Mouse (Mus musculus) CD4-positive, CD25-positive, alpha-beta regulatory T cell, adult 9 weeks (primary cell): Measurements from ENCODE around the gene Wbp2. TPM values are rescaled to one million over a fixed set of nuclear protein-coding genes. Genes with fewer than 3 reads are reported as not detected.

Source experiments
- polyA plus RNA-seq: library from polyadenylated mRNA; unstranded; fragments of 100-300 nt; shearing (Covaris generic); gene quantifications from one replicate; pipeline ENCODE4 v1.2.1, GENCODE M21; 2017

The Wbp2 gene
- 227 TPM for polyA plus RNA-seq

DNA sequence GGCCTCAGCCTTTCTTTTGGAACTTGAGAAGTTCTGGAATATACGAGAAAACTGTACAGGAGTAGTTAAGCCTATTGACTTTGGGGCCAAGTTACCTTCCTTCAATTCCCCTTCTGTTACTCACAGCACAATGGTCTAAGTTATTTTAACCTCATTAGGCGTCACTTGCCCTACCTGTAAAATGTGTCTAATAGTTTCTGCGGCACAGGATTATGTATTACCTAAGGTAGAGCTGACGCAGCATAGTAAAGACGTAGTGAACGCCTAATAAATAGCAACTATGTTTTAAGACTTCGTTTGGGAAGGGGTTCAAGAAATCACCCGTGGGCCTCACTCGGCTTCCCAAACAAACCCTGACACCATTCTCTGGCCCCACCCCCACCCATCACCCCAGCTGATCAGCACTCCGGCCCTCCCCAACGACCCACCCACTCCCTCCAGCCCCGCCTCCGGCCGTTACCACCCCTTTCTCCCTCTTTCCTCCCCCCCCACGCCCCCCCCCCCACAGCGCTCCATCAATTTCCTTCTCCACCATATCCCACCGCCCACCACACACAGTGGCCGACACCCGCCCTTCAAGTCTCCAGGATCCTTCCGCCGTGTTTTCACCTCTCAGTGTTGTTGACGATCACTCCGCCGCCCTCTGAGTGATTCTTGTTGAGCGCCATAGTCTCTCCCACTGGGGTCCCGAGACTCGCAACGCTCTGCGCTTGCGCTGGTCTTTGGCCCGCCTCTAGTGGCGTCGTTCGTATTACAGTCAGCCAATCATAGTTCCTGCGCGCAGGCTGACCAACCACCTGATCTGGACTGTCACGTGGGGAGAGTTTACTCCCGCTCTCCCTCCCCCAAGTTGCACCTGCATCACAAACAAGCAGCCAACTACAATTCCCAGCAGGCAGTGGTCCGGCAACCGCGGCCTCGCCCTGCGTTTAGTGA is at the start of gene Wbp2:
Gene Wbp2 (minus strand): TSS at position 738 of the 936 bp plus-strand sequence.

DNA sequence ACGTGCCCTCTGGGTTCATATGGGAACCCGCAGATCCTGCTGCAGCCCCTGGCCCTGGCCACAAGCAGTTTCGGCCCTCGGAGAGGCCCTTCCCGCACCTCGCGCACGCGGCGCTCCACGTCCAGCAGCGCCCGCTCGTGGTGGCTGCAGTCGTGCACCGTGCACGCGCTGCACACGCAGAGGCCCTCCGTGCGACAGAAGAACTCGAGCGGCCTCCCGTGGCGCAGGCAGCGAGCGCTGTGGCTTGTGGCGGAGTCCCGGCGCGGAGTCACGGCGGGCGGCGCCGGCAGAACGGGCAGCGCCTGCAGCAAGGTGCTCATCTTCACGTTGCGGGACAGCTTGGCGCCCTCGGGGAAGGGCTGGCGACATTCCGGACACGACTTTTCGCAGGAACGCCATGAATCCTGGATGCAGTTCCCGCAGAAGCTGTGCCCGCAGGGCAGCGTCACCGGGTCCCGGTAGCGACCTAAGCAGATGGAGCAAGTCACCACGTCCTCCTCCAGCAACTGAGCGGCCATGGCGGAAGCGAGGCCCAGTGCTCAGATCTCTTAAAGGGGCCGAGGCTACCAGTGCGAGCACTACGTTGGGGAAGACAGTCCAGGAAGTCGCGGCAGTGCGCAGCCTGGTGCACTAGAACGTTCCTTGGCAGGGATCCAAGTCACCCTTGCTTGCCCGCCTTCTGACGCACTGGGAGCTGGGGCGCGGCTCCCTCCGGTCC is 43.9 kb upstream of the Wbp2 start, which contains the start of gene Trim65:
Gene Trim65 (minus strand): TSS at position 641 of the 718 bp plus-strand sequence.

DNA sequence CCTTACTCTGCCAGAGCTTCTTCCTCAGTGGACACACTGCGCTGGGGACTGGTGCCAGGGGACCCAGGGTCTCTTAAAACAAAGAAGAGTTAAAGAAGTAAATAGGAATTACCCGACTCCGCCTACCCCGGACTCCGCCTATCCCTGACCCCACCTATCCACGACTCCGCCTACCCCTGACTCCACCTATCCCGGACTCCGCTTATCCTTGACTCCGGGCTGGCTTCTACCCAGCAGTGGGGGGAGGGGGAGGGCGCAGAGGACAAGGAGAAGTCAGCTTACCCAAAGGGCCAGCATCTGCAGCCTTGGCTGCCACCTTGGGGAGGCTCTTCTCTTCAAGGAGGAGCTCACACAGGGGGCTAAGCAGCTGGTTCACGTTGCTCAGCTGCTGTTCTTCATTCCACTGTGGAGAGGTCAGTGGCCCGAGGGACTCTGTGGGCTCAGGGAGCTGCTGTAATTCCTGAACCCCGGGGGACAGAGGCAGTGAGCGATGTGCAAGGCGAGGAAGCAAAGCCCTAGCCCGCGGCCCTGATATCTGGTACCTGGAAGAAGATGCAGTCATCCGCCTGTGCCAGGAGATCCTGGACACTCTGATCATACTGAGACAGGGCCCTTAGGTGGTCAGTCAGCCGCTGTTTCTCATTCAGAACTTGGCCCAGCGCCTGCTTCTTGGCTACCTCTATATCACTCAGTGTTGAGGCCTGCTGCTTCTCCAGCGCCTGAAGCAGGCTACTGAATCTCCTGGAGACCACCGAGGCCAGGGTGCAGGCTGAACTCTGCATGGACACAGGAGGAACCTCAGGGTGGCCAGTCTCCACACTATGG is 40.6 kb upstream of the Wbp2 start, which contains the start of gene Trim47:
Gene Trim47 (minus strand): TSS at position 55 of the 825 bp plus-strand sequence.

DNA sequence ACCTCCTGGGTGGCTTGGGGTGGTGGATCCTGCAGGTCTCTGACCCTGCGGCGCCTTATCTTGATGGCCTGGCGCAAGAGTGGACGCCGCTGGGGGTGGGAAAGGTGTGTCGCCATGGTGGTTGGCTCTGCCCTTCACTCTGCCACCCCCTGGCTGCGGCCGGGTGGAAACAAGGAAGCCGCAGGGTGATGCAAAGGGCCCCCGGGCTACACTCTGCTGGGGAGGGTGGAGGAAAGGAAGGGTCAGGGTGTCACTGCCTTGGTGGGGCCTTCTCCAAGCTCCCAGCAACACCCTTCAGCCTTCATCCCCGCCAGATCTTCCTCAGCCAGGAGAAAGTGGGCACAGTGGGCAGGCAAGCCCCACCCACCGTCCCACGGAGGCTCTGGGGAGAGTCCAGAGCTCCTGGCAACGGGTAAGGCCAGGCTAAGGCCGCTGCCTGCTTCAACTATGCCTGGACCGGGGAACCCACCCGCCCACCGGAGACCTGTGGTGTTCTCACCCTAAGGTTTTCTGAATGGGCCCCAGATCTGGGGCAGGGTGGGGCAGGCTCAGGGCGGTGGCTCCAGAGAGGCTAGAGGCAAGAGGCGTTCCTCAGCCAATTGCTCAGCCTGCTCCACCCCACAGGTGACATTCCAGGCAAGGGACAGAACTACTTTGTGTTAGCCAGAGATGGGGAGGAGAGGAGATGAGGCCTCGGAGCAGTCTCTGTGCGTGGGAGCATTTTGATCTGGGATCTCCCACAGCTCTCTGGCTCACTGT is 9.2 kb downstream of the Wbp2 start, which contains the start of gene Unc13d:
Gene Unc13d (minus strand): TSS at position 516 of the 759 bp plus-strand sequence.

DNA sequence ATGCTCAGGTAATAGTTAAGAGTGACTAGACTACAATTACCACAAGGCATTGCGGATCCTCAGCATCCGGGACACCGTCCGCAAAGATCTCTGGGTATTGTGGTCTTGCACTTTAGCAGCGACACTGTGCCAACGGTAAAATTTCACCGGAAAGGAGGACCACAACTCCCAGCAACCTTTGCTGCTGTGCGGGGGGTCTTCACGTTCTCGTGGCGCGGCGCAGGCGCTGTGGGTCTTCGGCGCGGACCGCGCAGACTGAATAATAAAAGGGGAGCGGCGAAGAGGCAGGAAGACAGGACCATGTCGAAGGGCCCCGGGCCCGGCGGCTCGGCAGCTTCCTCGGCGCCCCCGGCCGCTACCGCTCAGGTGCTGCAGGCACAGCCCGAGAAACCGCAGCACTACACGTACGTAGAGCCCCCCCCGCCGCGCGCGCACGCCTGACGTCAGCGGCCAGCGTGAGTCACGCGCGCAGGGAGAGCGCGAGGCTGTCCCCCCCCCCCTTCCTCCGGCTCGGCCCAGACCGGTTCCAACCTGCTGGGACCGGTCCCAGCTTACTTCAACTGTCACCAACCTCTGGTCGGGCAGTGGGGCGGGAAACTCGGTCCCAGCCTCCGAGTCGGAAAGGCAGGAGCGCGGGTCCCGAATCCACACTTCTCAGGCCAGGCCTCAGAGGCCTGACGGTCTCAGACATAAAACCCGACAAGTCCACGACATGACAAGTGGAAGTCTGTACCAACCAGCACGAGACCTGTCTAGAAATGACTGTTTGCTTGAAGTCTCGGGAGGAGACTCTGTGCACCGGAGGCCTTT is 56.5 kb downstream of the Wbp2 start, which contains the start of gene Unk:
Gene Unk (plus strand): TSS at position 235 of the 810 bp plus-strand sequence.

Other genes starting within 250 kb of the Wbp2 start
- 0.24 TPM for gene Myo15b, start 228.6 kb downstream of the Wbp2 start, polyA plus RNA-seq
- 0.38 TPM for gene Smim5, start 187.0 kb downstream of the Wbp2 start, polyA plus RNA-seq
- gene Smim6, start 175.0 kb downstream of the Wbp2 start, polyA plus RNA-seq, result 0.86 TPM
- 48.9 TPM for gene Sap30bp, start 153.7 kb downstream of the Wbp2 start, polyA plus RNA-seq
- gene Recql5, start 153.5 kb downstream of the Wbp2 start, polyA plus RNA-seq, result 23.0 TPM
- 0.07 TPM for gene Itgb4, start 112.3 kb downstream of the Wbp2 start, polyA plus RNA-seq
- 40.7 TPM for gene Galk1, start 74.3 kb downstream of the Wbp2 start, polyA plus RNA-seq
- gene H3f3b, start 59.0 kb downstream of the Wbp2 start, polyA plus RNA-seq, result 1,313 TPM
- 41.0 TPM for gene Unk, start 56.7 kb downstream of the Wbp2 start, polyA plus RNA-seq
- 186 TPM for gene Unc13d, start 9.0 kb downstream of the Wbp2 start, polyA plus RNA-seq
- not detected for gene Trim47, start 40.2 kb upstream of the Wbp2 start, polyA plus RNA-seq
- 7.7 TPM for gene Trim65, start 44.1 kb upstream of the Wbp2 start, polyA plus RNA-seq
- gene Mrpl38, start 51.9 kb upstream of the Wbp2 start, polyA plus RNA-seq, result 54.6 TPM
- 5.6 TPM for gene Fbf1, start 81.2 kb upstream of the Wbp2 start, polyA plus RNA-seq
- gene Ten1, start 111.9 kb upstream of the Wbp2 start, polyA plus RNA-seq, result 93.2 TPM
- gene Acox1, start 112.0 kb upstream of the Wbp2 start, polyA plus RNA-seq, result 24.5 TPM
- 0.09 TPM for gene Evpl, start 151.1 kb upstream of the Wbp2 start, polyA plus RNA-seq
- gene Srp68, start 187.2 kb upstream of the Wbp2 start, polyA plus RNA-seq, result 88.0 TPM
- not detected for gene Galr2, start 193.9 kb upstream of the Wbp2 start, polyA plus RNA-seq
- gene Exoc7, start 220.2 kb upstream of the Wbp2 start, polyA plus RNA-seq, result 113 TPM
- gene Foxj1, start 248.4 kb upstream of the Wbp2 start, polyA plus RNA-seq, result not detected